Mouse (Mus musculus) left cerebral cortex, postnatal 4 days (tissue): ENCODE measurements around the gene Cpm. TPM values are rescaled to one million over a fixed set of nuclear protein-coding genes. Genes with fewer than 3 reads are reported as not detected.
"Not testable (repeated sequence)": the region's sequence is repeated elsewhere in the genome, so short reads cannot be mapped to it uniquely, and the experiment has no call there.

Source experiments
- DNase-seq: peaks from one replicate; pipeline ENCODE4 v3.0.0-alpha.2; 2022
- intact Hi-C: fragments of 180-260 bp; cut with DNase I; formaldehyde crosslinking; loops from one replicate; pipeline ENCODE4 v1.15.1; 2025
- total RNA-seq, 2 experiments: library from RNA; stranded (reverse); gene quantifications; 2 replicates each; pipeline ENCODE4 v1.2.3; 2021

Gene Cpm
- total RNA-seq, 2 experiments from 2014 or later = 1.7 to 2.5 TPM

DNA sequence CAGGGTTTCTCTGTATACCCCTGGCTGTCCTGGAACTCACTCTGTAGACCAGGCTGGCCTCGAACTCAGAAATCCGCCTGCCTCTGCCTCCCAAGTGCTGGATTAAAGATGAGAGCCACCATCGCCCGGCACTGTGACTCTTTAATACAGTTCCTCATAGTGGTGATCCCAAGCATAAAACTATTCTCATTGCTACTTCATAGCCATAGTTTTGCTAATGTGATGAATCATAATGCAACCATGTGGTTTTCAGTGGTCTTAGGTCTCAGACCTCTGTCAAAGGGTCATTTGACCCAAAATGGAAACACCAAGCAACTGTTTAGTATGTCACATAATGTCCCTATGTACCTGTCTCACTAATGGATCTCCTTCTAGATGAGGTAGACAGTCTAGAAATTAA, 66.3 kb downstream of the Cpm start:
- intact Hi-C loops = no loop called here

DNA sequence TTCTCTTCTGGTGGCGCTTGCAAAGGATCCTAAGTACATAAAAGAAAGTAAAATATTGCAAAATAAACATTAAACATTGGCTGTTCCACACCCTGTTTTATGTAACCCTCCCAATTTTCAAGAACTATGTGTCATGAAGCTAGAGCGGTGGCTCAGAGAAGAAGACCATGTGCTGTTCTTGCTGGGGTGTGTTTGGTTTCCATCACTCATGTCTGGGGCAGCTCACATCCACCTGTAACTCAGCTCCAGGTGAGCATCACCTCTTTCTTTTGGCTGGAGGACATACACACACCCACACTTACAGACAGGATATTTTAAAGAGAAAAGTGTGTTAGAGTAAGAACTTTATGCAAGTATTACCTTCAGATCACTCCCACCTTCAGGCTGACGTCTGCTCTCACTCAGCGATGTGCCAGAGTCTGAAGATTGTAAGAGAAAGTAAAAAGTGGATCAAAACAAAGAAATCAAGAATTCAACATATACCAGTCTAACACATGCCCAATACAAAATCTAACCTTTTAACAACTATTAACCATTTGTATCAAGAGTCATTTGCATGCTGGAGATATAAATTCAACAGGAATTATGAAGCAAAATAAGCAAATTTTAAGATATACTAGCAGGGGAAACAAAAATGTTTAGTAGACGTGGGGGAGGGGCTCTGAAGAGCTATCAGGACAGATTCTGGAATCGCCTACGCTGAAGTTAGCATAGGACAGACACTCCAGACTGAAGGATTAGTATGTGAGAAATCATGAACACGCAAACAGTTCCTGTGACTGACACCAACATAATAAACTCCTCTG, 66.9 kb downstream of the Cpm start:
- intact Hi-C loops = no loop called here
- DNase-seq = no peak

More for the DNA sequence above, 66.3 kb downstream of the Cpm start:
- no peak for DNase-seq

DNA sequence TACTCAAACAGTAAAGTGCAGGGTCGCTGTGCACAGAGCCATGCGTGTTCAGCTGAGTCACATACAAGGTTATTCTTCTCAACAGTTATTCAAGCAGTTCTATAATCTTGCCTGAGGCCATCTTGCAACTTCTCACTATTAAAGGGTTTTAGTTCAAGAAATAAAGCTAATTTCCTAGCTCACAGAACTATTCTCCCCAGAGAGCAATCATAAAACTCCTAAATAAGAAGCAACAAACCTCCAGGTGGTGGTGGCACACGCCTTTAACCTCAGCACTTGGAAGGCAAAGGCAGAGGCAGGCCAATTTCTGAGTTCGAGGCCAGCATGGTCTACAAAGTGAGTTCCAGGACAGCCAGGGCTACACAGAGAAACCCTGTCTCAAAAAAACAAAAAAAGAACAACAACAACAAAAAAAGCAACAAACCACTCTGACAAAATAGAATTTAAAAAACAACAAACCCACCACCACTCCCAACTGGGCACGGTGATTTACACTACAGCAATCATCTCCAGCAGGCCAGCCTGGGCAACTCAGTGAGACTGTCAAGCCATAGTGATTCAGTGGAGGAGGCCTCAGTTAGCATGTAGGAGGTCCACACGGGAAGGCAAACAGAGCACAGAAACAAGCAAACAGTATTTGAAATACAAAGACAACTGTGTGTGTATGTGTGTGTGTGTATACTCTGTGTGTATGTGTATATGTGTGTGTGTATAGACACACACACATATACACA, 67.7 kb downstream of the Cpm start:
- intact Hi-C loops = no loop called here
- DNase-seq = no peak

DNA sequence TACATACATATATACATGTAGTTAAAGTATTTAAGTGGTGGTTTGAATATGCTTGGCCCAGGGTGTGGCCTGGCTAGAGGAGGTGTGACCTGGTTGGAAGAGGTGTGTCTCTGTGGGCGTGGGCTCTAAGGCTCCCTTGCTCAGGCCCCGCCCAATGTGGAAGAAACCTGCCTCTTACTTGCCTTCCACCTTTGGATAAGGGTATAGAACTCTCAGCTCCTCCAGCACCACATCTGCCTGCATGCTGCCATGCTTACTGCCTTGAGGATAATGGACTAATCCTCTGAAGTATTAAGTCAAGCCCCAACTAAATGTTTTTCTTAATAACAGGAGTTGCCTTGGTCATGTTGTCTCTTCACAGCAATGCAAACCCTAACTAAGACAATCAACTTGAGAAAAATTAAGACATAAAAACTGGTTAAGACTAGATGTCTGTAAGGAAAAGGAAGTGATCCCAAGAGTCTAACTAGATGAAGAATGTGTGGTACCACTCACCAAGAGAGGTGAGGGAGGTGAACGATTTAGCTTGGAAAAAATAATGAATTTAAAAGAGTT, 68.3 kb downstream of the Cpm start:
- no peak for DNase-seq
- intact Hi-C loops = no loop called here

DNA sequence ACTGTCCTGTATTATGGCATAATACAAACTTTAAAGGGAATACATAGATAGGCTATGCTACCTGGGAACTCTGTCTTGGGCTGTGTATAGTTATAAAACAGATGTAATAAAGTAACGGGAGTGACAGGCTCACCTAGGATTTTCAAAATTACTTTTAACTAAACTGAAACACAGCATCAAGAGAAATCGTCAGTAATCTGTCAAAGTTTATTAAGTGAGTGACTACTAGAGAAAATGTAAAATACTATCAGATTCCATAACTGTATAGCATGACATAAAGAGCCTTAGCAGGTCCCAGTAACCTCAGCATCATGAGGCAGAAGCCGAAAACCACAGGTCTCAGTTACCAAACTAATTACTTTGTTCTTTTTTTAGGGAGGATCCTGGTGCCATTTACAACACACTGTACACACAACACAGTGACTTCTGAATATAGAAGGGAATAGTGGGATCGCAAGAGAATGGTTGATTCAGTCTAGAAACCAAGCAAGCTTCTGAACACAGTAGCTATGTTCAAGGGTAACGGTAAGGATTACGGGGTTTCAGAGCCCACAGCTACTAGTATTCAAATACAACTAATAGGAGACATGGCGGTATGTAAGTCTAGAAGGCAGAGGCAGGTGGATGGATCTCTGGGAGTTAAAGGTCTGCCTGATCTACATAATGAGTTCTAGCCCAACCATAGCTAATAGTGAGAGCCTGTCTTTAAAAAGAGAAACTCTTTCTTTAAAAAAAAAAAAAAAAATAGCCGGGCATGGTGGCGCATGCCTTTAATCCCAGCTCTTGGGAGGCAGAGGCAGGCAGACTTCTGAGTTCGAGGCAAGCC, 69.2 kb downstream of the Cpm start:
- intact Hi-C loops = no loop called here

DNA sequence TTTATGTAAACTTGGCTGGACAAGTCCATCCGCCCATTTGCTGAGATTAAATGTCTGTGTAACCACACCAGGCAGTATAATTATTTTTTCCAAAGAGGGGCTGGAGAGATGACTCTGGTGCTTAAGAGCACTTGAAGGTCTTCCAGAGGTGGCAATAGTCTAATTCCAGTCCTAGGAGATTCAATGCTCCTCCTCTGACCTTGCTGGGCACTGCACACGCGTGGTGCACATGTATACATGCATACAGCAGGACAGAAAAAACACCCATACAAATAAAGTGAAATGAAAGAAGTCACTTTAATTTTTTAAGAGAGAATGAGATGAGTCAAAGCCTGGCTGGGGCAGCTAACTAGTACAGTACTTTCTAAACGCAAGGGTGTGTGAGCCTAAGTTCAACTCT, 70.6 kb downstream of the Cpm start:
- no peak for DNase-seq
- intact Hi-C loops = no loop called here

More for the DNA sequence above, 69.2 kb downstream of the Cpm start:
- DNase-seq = no peak

DNA sequence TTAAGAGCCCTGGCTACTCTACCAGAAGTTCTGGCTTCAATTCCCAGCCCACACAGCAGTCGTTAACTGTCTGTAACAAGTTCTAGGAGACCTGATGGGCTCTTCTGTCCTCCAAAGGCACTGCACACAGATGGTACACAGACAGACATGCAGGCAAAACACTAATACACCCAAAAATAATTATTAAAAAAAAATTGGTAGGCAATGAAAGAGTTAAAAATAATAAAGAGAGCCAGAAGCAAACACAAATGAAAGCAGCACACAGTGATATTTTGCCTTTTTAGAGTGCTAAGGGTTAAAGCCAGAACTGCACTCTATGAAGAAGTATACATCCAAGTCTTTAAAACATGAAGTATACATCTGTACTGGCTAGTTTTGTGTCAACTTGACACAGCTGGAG, 71.2 kb downstream of the Cpm start:
- DNase-seq = no peak
- intact Hi-C loops = no loop called here

DNA sequence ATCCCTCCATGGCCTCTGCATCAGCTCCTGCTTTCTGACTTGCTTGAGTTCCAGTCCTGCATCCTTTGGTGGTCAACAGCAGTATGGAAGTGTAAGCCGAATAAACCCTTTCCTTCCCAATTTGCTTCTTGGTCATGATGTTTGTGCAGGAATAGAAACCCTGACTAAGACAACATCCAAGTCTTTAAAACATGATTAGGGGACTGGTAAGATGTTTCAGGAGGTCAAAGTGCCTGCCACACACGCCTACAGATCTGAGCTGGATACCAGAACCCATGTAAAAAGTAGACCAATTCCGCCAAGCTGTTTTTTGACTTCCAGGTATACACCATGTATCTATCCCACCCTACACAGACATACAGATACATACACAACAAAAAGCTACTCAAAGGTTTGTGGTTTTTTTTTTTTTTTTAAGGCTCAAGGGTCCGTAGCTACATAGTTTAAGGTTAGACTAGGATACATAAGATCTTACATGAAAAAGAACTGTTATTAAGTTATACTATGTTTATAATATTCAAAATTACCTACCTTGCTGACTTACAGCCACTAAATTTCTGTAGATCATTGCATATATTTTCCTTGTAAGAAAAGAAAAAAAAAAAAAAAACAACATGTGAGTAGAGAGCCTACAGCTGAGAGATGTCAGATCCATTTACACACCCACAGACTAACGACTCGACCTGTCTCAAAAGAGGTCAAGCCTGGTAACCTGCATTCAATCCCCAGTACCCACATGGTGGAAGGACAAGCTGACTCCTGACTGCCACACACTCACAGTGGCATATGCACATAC, 71.9 kb downstream of the Cpm start:
- intact Hi-C loops = no loop called here
- no peak for DNase-seq

DNA sequence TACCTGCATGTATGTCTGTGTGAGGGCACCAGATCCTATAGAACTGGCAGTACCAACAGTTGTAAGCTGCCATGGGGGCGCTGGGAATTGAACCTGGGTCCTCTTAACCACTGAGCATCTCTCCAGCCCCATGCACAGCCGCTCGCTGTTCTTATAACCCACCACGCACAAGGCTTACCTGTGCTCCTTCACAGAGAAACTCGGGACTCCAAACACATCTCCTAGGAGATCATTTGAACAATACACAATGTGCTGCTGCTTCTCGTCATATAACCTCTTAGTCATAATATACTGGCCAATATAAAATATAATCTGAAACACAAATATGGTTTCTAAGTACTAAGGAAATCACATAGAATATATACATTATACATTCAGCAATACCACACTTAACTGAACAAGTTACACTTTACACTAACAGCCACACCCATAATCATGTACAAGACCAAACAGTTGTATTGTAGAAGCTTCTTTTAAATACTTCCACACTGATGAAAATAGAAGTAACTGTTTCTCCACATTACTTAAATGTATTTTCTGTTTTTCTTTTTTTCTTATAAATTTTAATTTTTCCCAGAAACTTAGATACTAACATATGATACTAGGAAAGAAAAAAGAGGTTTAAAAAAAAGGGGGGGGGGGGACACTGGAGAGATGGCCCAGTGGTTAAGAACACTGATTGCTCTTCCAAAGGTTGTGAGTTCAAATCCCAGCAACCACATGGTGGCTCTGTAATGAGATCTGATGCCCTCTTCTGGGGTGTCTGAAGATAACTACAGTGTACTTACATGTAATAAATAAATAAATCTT, 72.9 kb downstream of the Cpm start:
- intact Hi-C loops = no loop called here
- DNase-seq = no peak

DNA sequence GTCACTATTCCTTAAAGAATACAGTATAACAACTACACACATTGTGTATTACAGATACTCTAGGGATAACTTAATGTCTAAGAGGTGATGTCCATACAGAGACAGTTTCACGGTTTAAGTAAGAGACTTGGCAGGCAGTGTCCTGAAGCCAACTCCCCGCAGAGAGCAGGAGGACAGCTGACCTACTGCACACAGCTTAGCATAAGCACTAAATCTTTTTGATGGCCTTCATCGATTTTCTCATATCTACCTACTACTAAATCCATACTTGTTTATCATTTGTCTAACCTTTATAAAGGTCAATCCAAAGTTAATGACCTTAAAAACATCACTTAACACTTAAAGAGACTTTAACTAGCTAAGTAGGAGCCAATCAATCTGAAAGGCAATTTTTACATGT, 74.2 kb downstream of the Cpm start:
- intact Hi-C loops = no loop called here
- DNase-seq = no peak

DNA sequence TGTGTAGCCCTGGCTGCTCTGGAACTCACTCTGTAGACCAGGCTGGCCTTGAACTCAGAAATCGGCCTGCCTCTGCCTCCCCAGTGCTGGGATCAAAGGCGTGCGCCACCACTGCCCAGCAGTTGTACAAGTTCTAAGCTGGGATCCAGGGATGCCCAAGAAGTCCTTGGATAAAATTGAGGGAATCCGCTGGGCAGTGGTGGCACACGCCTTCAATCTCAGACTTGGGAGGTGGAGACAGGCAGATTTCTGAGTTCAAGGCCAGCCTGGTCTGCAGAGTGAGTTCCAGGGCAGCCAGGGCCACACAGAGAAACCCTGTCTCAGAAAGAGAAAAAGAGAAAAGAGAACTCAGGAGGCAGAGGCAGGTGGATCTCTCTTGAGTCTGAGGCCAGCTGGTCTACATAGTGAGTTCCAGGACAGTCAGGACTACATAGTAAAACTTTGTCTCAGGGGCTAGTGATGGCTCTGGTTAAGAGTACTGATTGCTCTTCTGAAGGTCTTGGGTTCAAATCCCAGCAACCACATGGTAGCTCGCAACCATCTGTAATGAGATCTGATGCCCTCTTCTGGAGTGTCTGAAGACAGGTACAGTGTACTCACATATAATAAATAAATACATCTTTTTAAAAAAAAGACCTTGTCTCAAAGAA, 75.1 kb downstream of the Cpm start:
- intact Hi-C loops, DNase-seq: not testable (repeated sequence)

DNA sequence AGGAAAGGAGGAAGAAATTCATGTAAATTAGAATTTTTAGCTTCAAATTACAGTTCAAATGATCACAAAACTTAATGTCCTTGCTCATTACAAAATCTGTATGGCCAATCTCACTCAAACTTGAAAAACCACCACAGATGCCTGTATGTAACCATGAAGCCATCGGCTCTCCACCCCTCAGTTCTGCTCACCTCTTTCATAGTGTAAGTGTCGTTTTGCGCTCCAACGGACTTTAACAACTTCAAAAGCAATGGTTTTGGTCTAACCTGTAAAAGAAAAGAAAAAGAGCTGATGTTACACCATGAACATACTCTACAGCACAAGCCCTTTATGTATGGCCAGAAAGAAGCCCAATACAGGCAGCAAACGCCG, 75.7 kb downstream of the Cpm start:
- DNase-seq = no peak
- intact Hi-C loops = no loop called here

DNA sequence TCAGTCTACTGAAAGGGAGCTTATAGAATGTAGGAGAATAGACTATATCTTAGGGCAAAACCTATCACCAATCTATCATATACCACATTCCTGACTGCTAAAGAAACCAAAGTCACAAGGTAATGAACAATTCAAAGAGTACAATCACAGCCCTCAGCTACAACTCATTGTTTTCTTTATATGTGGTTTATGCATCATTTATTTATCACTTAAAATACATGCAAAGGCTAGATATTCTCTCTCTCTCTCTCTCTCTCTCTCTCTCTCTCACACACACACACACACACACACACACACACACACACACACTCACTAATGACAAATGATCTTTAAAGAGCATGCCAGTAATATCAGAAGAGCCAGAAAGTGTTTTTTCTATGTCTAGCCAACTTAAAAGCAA, 76.5 kb downstream of the Cpm start:
- no peak for DNase-seq
- intact Hi-C loops = no loop called here

DNA sequence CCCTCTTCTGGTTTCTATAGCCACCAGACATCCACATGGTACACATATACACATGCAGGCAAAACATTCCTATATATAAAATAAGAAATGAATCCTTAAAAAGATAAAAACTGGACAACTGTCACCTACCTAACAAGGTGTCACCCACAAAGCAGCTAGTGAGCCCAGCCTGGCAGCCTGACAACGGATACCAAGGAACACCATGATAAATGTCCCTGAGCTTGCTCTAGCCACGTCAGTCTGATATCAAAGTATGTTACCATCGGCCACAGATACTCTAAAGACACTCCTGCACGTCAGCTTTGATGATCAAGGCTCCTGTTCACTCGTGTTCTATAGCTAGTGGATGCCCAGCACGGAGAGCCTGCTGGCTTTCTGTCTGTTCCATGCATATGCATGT, 77.1 kb downstream of the Cpm start:
- intact Hi-C loops = no loop called here
- no peak for DNase-seq

DNA sequence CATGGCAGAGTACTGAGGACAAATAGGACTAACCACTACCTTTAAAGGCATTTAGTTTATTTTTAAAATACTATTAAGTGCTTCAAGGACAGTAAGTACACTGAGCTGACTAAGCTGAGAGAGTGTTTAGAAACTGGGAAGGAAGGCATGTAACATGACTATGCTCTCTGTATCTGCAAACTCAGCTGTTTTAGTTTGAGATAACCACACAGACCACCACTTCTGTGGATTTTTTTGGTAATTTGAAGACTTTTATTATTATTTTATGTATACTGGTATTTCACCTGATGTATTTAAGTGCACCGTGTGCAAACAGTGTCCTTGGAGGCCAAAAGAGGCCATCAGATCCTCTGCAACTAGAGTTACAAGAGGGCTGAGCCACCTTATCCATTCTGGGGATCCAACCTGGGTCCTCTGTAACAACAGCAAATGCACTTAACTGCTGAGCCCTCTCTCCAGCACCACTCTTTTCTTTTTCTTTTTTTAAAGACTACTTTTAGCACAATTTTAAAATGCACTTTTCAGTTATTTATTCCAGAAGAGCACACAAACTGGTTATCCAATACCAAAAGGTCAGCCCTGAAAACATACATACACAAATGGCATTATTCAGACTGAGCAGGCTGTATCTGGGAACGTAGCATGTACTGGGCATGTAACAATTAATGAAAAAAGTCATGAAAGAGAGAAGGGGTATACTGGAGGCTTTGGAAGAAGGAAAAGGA, 78.0 kb downstream of the Cpm start:
- no peak for DNase-seq
- intact Hi-C loops = no loop called here

DNA sequence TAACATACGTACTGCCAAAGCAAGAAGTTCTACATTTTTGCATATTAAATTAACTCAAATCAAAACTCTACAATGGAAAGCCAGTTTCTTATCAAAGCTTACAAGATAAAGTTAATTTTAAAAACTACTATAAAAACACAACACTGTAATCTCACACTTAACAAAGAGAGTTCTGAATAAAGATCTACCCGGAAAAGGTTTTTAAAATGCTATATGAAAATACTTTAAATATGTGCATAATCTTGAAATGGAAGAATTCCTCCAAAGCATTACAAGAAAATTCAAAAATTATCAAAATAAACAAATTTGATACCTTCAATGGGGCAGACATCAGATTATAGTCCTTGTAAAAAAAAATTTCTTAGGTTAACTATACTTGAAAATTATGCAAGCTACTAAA, 79.1 kb downstream of the Cpm start:
- intact Hi-C loops = no loop called here
- DNase-seq = no peak

DNA sequence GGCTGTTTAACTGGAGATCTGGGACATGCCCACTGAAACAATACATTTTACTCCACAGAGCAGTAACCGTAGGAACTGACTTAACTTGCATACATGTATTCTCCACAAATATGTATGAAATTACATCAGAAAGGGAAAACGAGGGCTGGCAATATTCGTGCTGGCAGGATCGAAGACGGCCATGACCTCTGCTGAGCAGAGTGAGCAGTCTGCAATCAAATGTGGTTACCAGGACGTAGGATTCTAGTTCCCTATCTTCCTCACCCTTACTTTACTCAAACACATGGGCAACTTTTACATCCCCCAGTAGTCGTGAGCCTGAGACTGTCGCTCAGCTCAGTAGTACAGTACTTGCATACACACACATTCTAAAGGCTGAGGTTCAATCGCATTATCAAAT, 79.6 kb downstream of the Cpm start:
- intact Hi-C loops = no loop called here
- no peak for DNase-seq

DNA sequence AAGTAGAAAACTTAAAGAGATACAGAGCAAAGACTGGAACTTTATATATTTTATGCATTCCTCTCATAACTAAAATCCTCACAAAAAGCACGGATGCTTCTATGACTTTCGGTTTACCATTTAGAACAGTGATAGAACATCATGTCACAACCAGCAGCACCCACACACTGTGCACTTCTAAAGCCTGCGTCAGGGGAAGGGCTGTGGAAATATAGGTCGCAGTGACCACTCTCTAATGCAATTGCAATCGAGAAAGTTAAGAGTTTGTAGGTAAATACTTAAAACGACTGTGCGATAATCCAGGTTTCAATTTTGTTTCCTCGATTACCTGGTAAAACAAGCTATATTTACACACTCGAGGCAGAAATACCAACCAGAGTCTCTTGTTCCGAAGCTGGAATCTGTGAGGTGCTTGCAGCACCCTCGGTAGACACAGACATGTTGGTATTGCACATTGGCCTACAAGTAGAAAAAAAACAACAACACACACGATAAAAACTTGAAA, 80.1 kb downstream of the Cpm start:
- intact Hi-C loops = no loop called here
- no peak for DNase-seq
